Mouse (Mus musculus): ENCODE measurements around the gene Rilp. TPM values are rescaled to one million over a fixed set of nuclear protein-coding genes. Genes with fewer than 3 reads are reported as not detected.
A peak's percentile ranks its signal among the peaks of the same experiment; 100 is the strongest.

The Rilp gene
- polyA plus RNA-seq, 1 experiment from 2014 or later, result 0.26 TPM

DNA sequence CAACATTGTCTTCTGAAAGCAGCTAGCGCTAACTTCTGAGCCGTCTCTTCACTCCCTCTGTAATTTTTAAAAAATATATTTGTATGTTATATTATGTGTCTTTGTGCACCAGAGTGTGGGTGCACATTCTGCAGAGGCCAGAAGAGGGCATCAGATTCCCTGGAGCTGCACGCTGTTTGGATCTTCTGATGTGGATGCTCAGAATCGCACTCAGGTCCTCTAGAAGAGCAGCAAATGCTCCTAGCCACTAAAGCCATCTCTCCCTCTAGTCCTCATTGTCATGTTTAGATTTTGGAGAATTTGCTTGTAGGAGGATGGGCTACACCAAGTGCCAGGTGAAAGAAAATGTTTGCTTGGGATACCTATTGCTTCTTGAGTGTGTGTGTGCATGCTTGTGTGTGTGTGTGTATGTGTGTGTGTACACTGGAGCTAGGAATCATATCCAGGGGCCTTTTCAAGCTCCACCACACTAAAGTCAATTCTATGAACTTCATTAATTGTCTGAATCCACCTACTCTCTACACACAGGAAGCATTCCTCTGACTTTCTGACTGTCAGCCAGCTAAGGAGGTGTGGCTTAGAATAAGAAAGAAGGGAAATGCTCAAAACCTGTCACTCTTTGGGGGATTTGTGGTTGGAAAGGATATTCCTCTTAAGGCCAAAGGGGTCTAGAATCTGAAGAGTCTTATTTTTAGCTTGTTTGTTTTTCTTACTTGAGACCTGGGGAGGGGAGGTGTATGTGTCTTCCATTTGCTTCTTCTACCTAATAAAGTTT is 43.0 kb upstream of the Rilp start:
- no peak overlapping the region for H3K27ac ChIP-seq
- WGBS, result 96% methylated on average over 4 of the region's 4 CpGs
- ATAC-seq (ENCODE audit: insufficient number of reproducible peaks, insufficient read depth, low FRiP score, low TSS enrichment, low read depth), result no peak
- no peak overlapping the region for H3K4me2 ChIP-seq
- H3K9me3 ChIP-seq, result no peaks in the 10 kb centered on the region
- peaks cover 7% of the 10 kb centered on the region; the same call in 1 of the 2 replicates for H3K36me3 ChIP-seq
- no peak overlapping the region for H3K4me3 ChIP-seq (replicated peaks)
- no peaks in the 10 kb centered on the region for H3K27me3 ChIP-seq
- H3K4me1 ChIP-seq (replicated peaks), result peaks cover 31% of the 10 kb centered on the region
- H3K9ac ChIP-seq (replicated peaks), result no peak overlapping the region

GRCm38 (mm10) chr11:75467512-75468215 is 42.2 kb upstream of the Rilp start:
- H3K9ac ChIP-seq (replicated peaks), result peak overlapping the region; percentile 66
- H3K4me2 ChIP-seq, result peak overlapping the region; percentile 67
- no peak overlapping the region for H3K27ac ChIP-seq
- H3K4me1 ChIP-seq (replicated peaks), result peaks cover 24% of the 10 kb centered on the region
- 16% methylated on average over 19 of the region's 19 CpGs for WGBS
- no peaks in the 10 kb centered on the region for H3K9me3 ChIP-seq
- H3K4me3 ChIP-seq (replicated peaks), result peak overlapping the region; percentile 42
- peak; percentile 74; the same call in 1 of the 2 replicates for ATAC-seq (ENCODE audit: insufficient number of reproducible peaks, insufficient read depth, low FRiP score, low TSS enrichment, low read depth)
- no peaks in the 10 kb centered on the region for H3K27me3 ChIP-seq
- H3K36me3 ChIP-seq, result peaks cover 7% of the 10 kb centered on the region; the same call in 1 of the 2 replicates

GRCm38 (mm10) chr11:75468410-75468809 is 41.5 kb upstream of the Rilp start:
- Histone ChIP-seq H3K4me1 (replicated peaks) (peaks cover 16% of the 10 kb centered on the region), H3K4me3 (replicated peaks) (peak overlapping the region; percentile 42), H3K27ac (no peak overlapping the region), H3K4me2 (peak overlapping the region; percentile 67), H3K9ac (replicated peaks) (peak overlapping the region; percentile 66), H3K27me3 (no peaks in the 10 kb centered on the region), H3K9me3 (no peaks in the 10 kb centered on the region), H3K36me3 (peaks cover 7% of the 10 kb centered on the region; the same call in 1 of the 2 replicates)
- WGBS, result 65% methylated on average over 7 of the region's 7 CpGs
- ATAC-seq (ENCODE audit: insufficient number of reproducible peaks, insufficient read depth, low FRiP score, low TSS enrichment, low read depth), result no peak

- H3K36me3 ChIP-seq, result peaks cover 7% of the 10 kb centered on the region; the same call in 1 of the 2 replicates
- H3K4me1 ChIP-seq (replicated peaks), result peaks cover 12% of the 10 kb centered on the region
- no peaks in the 10 kb centered on the region for H3K9me3 ChIP-seq
- no peak overlapping the region for H3K27ac ChIP-seq
- H3K27me3 ChIP-seq, result no peaks in the 10 kb centered on the region
- no peak overlapping the region for H3K9ac ChIP-seq (replicated peaks)
- H3K4me2 ChIP-seq, result no peak overlapping the region
- no peak overlapping the region for H3K4me3 ChIP-seq (replicated peaks)
- ATAC-seq (ENCODE audit: insufficient number of reproducible peaks, insufficient read depth, low FRiP score, low TSS enrichment, low read depth), result no peak
- WGBS, result 91% methylated on average over 4 of the region's 4 CpGs
These were observed 40.6 kb upstream of the Rilp start for GRCm38 (mm10) chr11:75469261-75469660.

GRCm38 (mm10) chr11:75470675-75471074 is 39.2 kb upstream of the Rilp start:
- Histone ChIP-seq H3K27ac (no peak overlapping the region), H3K4me2 (no peak overlapping the region), H3K9me3 (no peaks in the 10 kb centered on the region), H3K4me1 (replicated peaks) (peaks cover 12% of the 10 kb centered on the region), H3K9ac (replicated peaks) (no peak overlapping the region), H3K36me3 (0 out of 2 replicates have a peak, but pooled peaks cover under 1% of the 10 kb centered on the region), H3K27me3 (no peaks in the 10 kb centered on the region), H3K4me3 (replicated peaks) (no peak overlapping the region)
- 86% methylated on average over 3 of the region's 3 CpGs for WGBS
- no peak for ATAC-seq (ENCODE audit: insufficient number of reproducible peaks, insufficient read depth, low FRiP score, low TSS enrichment, low read depth)

DNA sequence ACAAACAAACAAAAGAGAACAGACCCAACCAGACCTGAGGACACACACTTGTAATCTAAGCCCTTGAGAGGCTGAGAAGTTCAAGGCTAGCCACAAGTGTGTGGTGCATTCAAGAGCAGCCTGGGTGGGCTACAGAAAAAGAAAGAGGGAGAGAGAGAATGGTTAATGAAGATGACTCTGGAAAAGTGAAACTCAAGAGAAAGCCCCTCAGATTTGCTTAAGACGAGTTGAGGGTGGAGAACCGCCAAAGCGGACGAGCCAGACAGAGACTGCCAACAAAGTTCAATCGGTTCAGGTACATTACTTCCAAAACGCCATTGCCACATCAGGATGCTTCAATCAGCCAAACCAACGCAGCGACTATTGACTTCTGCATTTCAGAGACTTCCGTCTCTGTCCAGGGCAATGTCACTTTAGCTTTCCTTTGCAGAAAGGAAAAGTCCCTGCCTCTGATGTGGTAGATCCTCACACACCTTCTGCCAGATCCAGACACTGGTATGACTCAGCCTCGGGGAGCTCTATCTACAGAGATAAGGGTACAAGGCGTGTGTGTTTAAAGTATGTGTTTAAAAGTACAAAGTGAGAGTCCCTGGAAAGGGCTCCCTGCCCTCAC is 37.3 kb upstream of the Rilp start:
- no peaks in the 10 kb centered on the region for H3K9me3 ChIP-seq
- H3K36me3 ChIP-seq, result no peaks in the 10 kb centered on the region
- 0 out of 2 replicates have a peak, but pooled peaks cover 7% of the 10 kb centered on the region for H3K27me3 ChIP-seq
- H3K27ac ChIP-seq, result no peak overlapping the region
- WGBS, result 88% methylated on average over 11 of the region's 11 CpGs
- peaks cover 9% of the 10 kb centered on the region for H3K4me1 ChIP-seq (replicated peaks)
- H3K4me3 ChIP-seq (replicated peaks), result no peak overlapping the region
- no peak overlapping the region for H3K9ac ChIP-seq (replicated peaks)
- ATAC-seq (ENCODE audit: insufficient number of reproducible peaks, insufficient read depth, low FRiP score, low TSS enrichment, low read depth), result no peak
- no peak overlapping the region for H3K4me2 ChIP-seq

DNA sequence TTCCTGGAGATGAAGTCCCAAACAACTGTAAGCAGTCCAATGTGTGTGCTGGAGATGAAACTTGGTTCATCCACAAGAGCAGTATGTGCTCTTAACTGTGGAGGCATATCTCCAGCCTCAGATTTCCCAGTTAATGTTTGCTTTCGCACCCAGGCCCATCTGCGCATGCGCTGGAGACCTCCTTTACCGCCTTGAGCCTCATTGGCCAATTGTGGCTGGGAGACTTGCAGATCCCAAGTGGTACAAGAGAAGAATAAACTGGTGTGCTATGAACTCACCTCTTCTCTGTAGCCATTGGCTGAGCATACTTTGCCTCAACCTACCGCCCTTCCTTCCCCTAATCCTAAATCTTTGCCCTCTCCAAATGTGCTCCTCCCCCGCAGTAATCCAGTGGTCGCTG is 36.5 kb upstream of the Rilp start:
- no peak overlapping the region for H3K4me3 ChIP-seq (replicated peaks)

DNA sequence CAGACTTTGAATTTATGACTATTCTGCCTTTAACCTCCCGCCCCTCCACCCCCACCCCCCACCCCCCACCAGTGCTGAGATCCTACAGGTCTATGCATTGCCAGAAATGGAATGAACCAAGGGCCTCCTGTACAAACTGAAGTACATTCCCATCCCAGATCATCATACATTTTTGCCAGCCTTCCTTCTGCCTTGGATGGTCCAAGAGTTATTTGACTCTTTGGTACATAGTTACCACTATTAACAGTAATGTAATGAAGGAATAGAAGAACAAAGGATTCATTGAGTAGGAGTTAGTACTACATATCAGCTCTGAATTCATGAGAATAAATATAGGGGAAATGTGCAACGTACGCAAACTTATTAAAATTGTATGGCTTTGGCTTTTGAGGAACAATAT is 23.7 kb upstream of the Rilp start:
- ATAC-seq (ENCODE audit: insufficient number of reproducible peaks, insufficient read depth, low FRiP score, low TSS enrichment, low read depth), result peak; percentile 23; the same call in 1 of the 2 replicates
- Histone ChIP-seq H3K9ac (replicated peaks) (no peak overlapping the region), H3K27ac (no peak overlapping the region), H3K9me3 (no peaks in the 10 kb centered on the region), H3K4me1 (replicated peaks) (peaks cover 15% of the 10 kb centered on the region), H3K4me2 (peak overlapping the region; percentile 44), H3K4me3 (replicated peaks) (peak overlapping the region; percentile 97), H3K36me3 (peaks cover 23% of the 10 kb centered on the region), H3K27me3 (no peaks in the 10 kb centered on the region; the same call in 1 of the 2 replicates)
- WGBS, result 29% methylated on average over 3 of the region's 3 CpGs

More for the DNA sequence above, 36.5 kb upstream of the Rilp start:
- Histone ChIP-seq H3K27me3 (peaks cover 10% of the 10 kb centered on the region), H3K27ac (no peak overlapping the region), H3K36me3 (no peaks in the 10 kb centered on the region), H3K4me2 (no peak overlapping the region), H3K4me1 (replicated peaks) (peaks cover 2% of the 10 kb centered on the region; the same call in 1 of the 2 replicates), H3K9me3 (no peaks in the 10 kb centered on the region), H3K9ac (replicated peaks) (no peak overlapping the region)
- ATAC-seq (ENCODE audit: insufficient number of reproducible peaks, insufficient read depth, low FRiP score, low TSS enrichment, low read depth), result no peak
- WGBS, result 75% methylated on average over 7 of the region's 7 CpGs

- peak; percentile 96 for ATAC-seq (ENCODE audit: insufficient number of reproducible peaks, insufficient read depth, low FRiP score, low TSS enrichment, low read depth)
- H3K4me3 ChIP-seq (replicated peaks), result peak within 1 kb of the TSS; percentile 97
- WGBS, result under 1% methylated on average over 52 of the region's 52 CpGs
These were observed 23.2 kb upstream of the Rilp start, which contains the start of gene Prpf8 for GRCm38 (mm10) chr11:75486601-75487285. Gene Prpf8, plus strand, starts transcription at chr11:75486816.

DNA sequence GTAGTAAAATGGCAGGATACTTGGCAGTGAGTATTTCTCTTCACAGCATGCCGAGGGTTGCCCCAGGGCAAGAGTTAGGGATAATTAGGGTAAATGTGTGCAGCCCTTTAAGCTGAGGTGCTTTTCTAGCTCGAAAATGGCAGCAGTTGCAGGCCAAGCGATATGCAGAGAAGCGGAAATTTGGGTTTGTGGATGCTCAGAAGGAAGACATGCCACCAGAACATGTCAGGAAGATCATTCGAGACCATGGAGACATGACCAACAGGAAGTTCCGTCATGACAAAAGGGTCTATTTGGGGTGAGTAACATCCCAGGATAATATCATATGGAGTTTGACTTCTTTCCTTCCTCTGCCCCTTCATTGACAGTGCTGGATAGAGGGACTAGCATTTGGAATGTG is 22.4 kb upstream of the Rilp start:
- Histone ChIP-seq H3K4me2 (peak overlapping the region; percentile 93), H3K27ac (no peak overlapping the region), H3K4me3 (replicated peaks) (peak overlapping the region; percentile 97), H3K36me3 (peaks cover 36% of the 10 kb centered on the region), H3K27me3 (no peaks in the 10 kb centered on the region; the same call in 1 of the 2 replicates), H3K4me1 (replicated peaks) (peaks cover 15% of the 10 kb centered on the region), H3K9me3 (no peaks in the 10 kb centered on the region), H3K9ac (replicated peaks) (peak overlapping the region; percentile 97)
- 40% methylated on average over 6 of the region's 6 CpGs for WGBS
- ATAC-seq (ENCODE audit: insufficient number of reproducible peaks, insufficient read depth, low FRiP score, low TSS enrichment, low read depth), result no peak

More at GRCm38 (mm10) chr11:75486601-75487285, 23.2 kb upstream of the Rilp start, which contains the start of gene Prpf8:
- H3K4me2 ChIP-seq, result peak within 1 kb of the TSS; percentile 93
- H3K9me3 ChIP-seq, result no peaks in the 10 kb centered on the region
- H3K27ac ChIP-seq, result peak within 1 kb of the TSS; percentile 89
- H3K4me1 ChIP-seq (replicated peaks), result peaks cover 15% of the 10 kb centered on the region
- peaks cover 29% of the 10 kb centered on the region for H3K36me3 ChIP-seq
- no peaks in the 10 kb centered on the region; the same call in 1 of the 2 replicates for H3K27me3 ChIP-seq
- H3K9ac ChIP-seq (replicated peaks), result peak within 1 kb of the TSS; percentile 97

Measured in limb, embryonic 12.5 days (tissue).